Mouse (Mus musculus) limb, embryonic 12.5 days (tissue): ENCODE data around the gene Dhx38. TPM values are rescaled to one million over a fixed set of nuclear protein-coding genes. Genes with fewer than 3 reads are reported as not detected.

Experiments
- ATAC-seq: fragments of 200-750 bp; cut with Nextera tagmentation; 2 replicates; pipeline ENCODE4 v1.8.0; 2017; ENCODE audit warnings: low read depth, moderate TSS enrichment; ENCODE audit not compliant: insufficient number of reproducible peaks, insufficient read depth, low FRiP score, low TSS enrichment
- H3K27ac ChIP-seq: fragments of 300-500 bp; sonication (generic); 2 replicates; pipeline ENCODE4 v1.5.1; 2016; ENCODE audit warnings: mild to moderate bottlenecking, moderate library complexity
- H3K27me3 ChIP-seq: fragments of 300-500 bp; sonication (generic); 2 replicates; pipeline ENCODE4 v1.6.1; 2016; ENCODE audit warnings: mild to moderate bottlenecking, moderate library complexity
- H3K36me3 ChIP-seq: fragments of 300-500 bp; sonication (generic); 2 replicates; pipeline ENCODE4 v1.6.1; 2016; ENCODE audit warnings: mild to moderate bottlenecking, moderate library complexity
- H3K4me1 ChIP-seq: fragments of 300-500 bp; sonication (generic); replicated peaks from 2 replicates; pipeline ENCODE4 v1.6.1; 2016
- H3K4me2 ChIP-seq: fragments of 300-500 bp; sonication (generic); 2 replicates; pipeline ENCODE4 v1.6.1; 2016; ENCODE audit warnings: mild to moderate bottlenecking, moderate library complexity
- H3K4me3 ChIP-seq: fragments of 300-500 bp; sonication (generic); replicated peaks from 2 replicates; pipeline ENCODE4 v1.5.1; 2016; ENCODE audit warnings: mild to moderate bottlenecking
- H3K9ac ChIP-seq: fragments of 300-500 bp; sonication (generic); replicated peaks from 2 replicates; pipeline ENCODE4 v1.6.1; 2016; ENCODE audit warnings: mild to moderate bottlenecking, moderate library complexity
- H3K9me3 ChIP-seq: fragments of 300-500 bp; sonication (generic); 2 replicates; pipeline ENCODE4 v1.6.1; 2016; ENCODE audit warnings: mild to moderate bottlenecking, moderate library complexity
- WGBS: fragments of 180-500 bp; shearing (Covaris S2); methylation state at CpG from one replicate; pipeline ENCODE4 v1.1.7; 2016; 5-methylcytosine and 5-hydroxymethylcytosine counted together
- polyA plus RNA-seq: library from polyadenylated mRNA; unstranded; fragments of >200 nt; fragmentation: Nextera tagmentation; extraction: Ambion mirVana; gene quantifications from 2 replicates; pipeline ENCODE4 v1.2.1, GENCODE M21; 2016

Gene Dhx38
- 35.9 and 37.3 TPM in 2 replicates for polyA plus RNA-seq

DNA sequence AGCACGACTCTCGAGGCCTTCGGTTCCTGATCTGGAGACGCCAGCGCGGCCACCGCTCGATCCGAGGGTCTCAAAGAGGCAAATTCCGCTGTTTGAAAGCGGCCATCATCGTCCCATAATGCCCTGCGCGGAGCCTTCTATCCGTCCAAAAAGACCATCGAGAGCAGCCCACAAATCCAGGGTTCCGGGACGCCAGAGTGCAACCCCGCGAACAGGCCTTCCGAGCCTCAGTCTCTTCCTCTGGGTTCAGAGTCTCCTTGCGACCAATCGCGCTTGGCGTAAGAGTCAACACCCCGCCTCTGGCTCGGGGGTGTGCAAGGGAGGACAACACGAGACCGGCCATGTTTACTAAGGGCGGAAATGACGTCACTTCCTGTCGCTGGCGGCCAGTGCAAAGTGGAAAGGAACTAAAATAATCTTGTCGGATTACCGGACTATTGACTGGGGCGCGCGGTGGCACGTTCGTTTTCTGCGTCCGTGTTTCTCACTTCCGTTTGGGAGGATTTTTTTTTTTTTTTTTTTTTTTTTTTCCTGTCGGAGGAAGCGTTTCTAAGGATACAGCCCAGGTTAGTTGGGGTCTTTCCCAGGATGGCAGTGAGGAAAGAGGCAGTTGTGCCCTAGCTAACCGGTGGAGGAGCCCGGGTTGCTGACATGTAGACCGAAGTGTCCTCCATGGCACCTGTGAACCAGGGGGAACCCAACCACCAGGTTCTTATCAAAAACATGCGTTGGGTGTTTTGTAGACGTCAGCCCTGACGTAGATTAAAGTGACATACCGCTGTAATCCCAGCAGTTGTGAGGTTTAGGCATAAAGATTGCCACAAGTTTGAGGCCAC lies at the start of gene Dhx38, which contains the start of gene Txnl4b:
Gene Dhx38, minus strand, starts transcription at position 364 of the 836 bp plus-strand sequence.
Gene Txnl4b, plus strand, starts transcription at position 395 of the 836 bp plus-strand sequence.
- H3K27ac ChIP-seq = peak within 1 kb of the TSS; percentile 92
- peaks cover 16% of the 10 kb centered on the region for H3K4me1 ChIP-seq
- peak within 1 kb of the TSS; percentile 80 for H3K4me2 ChIP-seq
- peak; percentile 99 for ATAC-seq
- H3K27me3 ChIP-seq = no peaks in the 10 kb centered on the region
- peak within 1 kb of the TSS; percentile 93 for H3K9ac ChIP-seq
- H3K4me3 ChIP-seq = peak within 1 kb of the TSS; percentile 89
- H3K9me3 ChIP-seq = no peaks in the 10 kb centered on the region
- peaks cover 39% of the 10 kb centered on the region for H3K36me3 ChIP-seq
- WGBS = under 1% methylated on average over 52 of the region's 52 CpGs

DNA sequence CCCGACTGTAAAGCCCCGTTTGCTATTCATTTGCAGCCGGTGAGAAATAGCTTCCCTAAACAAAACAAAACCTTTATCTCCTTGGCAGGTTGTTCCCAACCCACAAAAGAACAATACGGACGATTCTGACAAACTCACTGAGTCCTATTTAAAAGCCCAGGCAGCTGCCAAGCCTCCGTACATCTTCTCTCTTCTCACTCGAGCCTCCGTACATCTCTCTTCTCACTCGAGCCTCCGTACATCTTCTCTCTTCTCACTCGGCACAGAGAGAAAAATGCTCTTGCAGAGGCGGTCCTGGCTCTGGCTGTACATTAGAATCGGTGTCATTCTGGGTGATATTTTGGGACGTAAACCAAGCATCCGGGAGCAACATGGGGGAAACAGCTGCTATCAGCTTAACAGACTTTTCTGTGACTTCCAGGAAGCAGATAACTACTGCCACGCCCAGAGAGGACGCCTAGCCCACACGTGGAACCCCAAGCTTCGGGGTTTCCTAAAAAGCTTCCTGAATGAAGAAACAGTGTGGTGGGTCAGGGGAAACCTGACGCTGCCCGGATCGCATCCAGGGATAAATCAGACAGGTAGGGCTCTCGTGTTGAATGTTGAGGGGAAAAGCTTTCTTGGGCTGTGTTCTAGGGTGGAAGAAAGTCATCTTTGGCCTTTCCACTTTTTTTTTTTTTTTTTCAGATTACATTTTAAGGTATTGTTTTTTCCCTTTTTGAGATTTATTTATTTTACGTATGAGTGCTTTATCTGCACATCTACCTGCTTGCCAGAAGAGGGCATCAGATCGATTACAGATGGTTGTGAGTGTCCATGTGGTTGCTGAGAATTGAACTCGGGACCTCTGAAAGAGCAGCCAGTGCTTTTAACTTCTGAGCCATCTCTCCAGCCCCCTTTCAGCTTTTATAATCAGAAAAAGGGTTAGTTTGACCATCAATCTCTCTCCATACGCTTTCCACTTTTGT lies 48.9 kb upstream of the Dhx38 start, which contains the start of gene Pkd1l3:
Gene Pkd1l3, plus strand, starts transcription at position 275 of the 968 bp plus-strand sequence.
- ATAC-seq = no peak
- Histone ChIP-seq H3K36me3 (no peaks in the 10 kb centered on the region), H3K4me3 (no peak within 1 kb of the TSS), H3K9ac (no peak within 1 kb of the TSS), H3K4me2 (no peak within 1 kb of the TSS), H3K9me3 (peaks cover 2% of the 10 kb centered on the region; the same call in 1 of the 2 replicates), H3K4me1 (no peaks in the 10 kb centered on the region), H3K27me3 (peaks cover 4% of the 10 kb centered on the region; the same call in 1 of the 2 replicates), H3K27ac (no peak within 1 kb of the TSS)
- WGBS = 64% methylated on average over 27 of the region's 27 CpGs

- Histone ChIP-seq H3K36me3 (peaks cover 16% of the 10 kb centered on the region), H3K4me3 (peak overlapping the region; percentile 61), H3K9me3 (no peaks in the 10 kb centered on the region), H3K27me3 (peaks cover 4% of the 10 kb centered on the region; the same call in 1 of the 2 replicates), H3K9ac (peak overlapping the region; percentile 70; the same call in 1 of the 2 replicates), H3K27ac (peak overlapping the region; percentile 96), H3K4me2 (peak overlapping the region; percentile 78), H3K4me1 (peaks cover 10% of the 10 kb centered on the region)
- 15% methylated on average over 5 of the region's 5 CpGs for WGBS
- no peak for ATAC-seq
Measured at GRCm38 (mm10) chr8:109609153-109609502, 43.5 kb upstream of the Dhx38 start.

DNA sequence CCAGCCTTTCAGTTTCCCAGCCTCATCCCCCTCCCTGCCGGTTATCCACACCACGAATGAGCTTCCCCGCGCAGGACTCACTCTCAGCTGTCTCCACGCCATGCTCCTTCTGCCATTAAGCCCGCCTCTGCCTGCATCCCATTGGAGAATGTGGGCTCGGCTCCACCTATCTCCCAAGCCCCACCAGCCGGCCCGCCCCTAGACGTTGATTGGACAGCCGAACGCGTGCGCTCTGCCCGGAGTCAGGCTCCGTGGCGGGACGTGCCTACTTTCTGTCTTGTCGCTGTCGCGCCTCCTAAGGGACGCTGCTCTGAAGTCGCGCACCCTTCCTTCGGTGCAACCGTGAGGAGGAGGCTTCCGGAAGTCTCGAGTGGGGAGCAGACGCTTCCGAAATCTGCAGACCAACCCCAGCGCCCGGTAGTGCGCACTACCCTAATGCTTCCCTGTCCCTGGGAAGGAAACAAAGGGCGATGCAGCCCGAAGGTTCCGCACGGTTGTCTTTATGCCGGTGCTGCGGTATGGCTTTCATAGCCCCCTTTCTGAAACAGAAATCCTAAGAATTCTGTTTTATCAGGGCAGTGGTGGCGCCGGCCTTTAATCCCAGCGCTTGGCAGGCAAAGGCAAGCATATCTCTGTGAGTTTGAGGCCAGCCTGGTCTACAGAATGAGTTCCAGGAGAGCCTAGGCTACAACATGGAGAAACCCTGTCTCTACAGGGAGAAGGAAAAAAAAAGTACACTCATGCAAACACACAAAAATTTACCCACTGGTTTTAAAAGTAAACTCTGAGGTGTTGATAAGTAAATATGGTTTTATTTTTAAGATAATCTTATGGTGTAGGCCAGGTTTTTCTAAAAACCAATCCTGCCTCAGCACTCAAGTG lies 42.9 kb upstream of the Dhx38 start, which contains the start of gene Dhodh:
Gene Dhodh, minus strand, starts transcription at position 403 of the 882 bp plus-strand sequence.
- H3K4me3 ChIP-seq = peak within 1 kb of the TSS; percentile 61
- peak within 1 kb of the TSS; percentile 78 for H3K4me2 ChIP-seq
- peak; percentile 98 for ATAC-seq
- peak within 1 kb of the TSS; percentile 70 for H3K9ac ChIP-seq
- peaks cover 4% of the 10 kb centered on the region; the same call in 1 of the 2 replicates for H3K27me3 ChIP-seq
- H3K9me3 ChIP-seq = no peaks in the 10 kb centered on the region
- peaks cover 10% of the 10 kb centered on the region for H3K4me1 ChIP-seq
- peak within 1 kb of the TSS; percentile 96 for H3K27ac ChIP-seq
- WGBS = under 1% methylated on average over 42 of the region's 42 CpGs
- H3K36me3 ChIP-seq = peaks cover 22% of the 10 kb centered on the region

DNA sequence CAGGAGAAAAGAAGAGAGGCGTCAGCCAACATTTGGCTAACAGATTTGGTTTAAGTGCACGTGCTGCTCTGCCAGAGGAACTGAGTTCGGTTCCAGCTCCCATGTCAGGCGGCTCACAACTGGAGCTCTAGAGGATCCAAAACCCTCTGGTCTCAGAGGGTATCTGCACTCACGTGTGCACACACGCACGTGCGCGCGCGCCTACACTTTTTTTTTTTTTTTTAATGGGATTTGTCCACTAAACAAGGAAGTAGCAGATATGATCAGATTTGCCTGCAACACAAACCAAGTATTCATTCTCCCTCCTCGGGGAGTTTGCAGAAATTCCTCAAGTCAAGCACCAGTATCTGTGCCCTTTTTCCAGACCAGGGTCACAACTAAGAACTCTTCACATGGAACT lies 42.0 kb upstream of the Dhx38 start:
- H3K4me3 ChIP-seq = peak overlapping the region; percentile 61
- H3K27ac ChIP-seq = no peak overlapping the region
- peaks cover 31% of the 10 kb centered on the region for H3K36me3 ChIP-seq
- H3K9me3 ChIP-seq = no peaks in the 10 kb centered on the region
- 0 out of 2 replicates have a peak, but pooled peaks cover 4% of the 10 kb centered on the region for H3K27me3 ChIP-seq
- ATAC-seq = no peak
- peak overlapping the region; percentile 78 for H3K4me2 ChIP-seq
- peak overlapping the region; percentile 70 for H3K9ac ChIP-seq
- 19% methylated on average over 12 of the region's 12 CpGs for WGBS
- peaks cover 10% of the 10 kb centered on the region for H3K4me1 ChIP-seq

DNA sequence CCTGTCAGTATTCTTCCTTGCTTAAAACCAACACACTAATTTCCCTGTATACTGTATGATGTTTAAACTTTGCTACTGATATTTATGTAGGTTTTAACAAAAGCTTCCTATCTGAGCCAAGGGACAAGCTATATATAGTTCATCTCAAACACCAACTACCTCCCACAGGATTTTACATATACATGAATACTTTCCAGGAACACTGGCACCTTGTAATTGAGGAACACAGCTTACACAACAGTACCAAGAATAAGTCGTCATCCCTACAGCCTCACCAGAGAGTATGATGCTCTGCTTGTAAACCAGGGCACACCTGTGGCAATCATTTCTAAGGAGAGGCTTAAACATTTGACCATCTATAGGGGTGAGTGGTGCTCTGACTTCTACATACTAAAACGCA lies 41.1 kb upstream of the Dhx38 start:
- H3K36me3 ChIP-seq = peaks cover 39% of the 10 kb centered on the region
- peaks cover 10% of the 10 kb centered on the region for H3K4me1 ChIP-seq
- 0 out of 2 replicates have a peak, but pooled peaks cover 4% of the 10 kb centered on the region for H3K27me3 ChIP-seq
- H3K9me3 ChIP-seq = no peaks in the 10 kb centered on the region
- WGBS = 86% methylated on average over 2 of the region's 2 CpGs
- no peak overlapping the region for H3K9ac ChIP-seq
- no peak overlapping the region for H3K27ac ChIP-seq
- H3K4me2 ChIP-seq = 0 out of 2 replicates have a peak overlapping the region, but pooled peaks have one; percentile 78
- ATAC-seq = no peak
- H3K4me3 ChIP-seq = no peak overlapping the region

DNA sequence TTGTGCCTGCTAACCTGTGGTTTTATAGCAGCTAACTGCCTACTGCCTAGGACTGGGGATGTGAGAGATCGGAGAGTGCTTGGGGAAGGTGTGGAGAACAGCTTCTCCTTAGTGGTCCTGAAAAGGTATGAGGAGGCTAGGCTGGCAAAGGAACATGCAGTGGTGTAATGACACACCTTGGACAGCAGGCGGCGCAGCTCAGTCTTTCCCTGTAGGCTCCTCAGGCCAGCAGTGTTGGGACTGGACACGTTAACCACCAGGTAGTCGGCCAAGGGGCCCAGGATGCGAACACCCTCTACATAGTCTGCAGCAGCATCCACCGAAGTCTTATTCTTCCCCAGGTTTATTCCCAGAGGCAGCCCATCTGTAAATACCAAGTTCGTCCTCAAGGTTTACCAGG lies 30.2 kb upstream of the Dhx38 start:
- Histone ChIP-seq H3K4me2 (no peak overlapping the region), H3K9me3 (no peaks in the 10 kb centered on the region), H3K9ac (no peak overlapping the region), H3K27me3 (no peaks in the 10 kb centered on the region), H3K4me1 (no peaks in the 10 kb centered on the region), H3K4me3 (no peak overlapping the region), H3K27ac (no peak overlapping the region), H3K36me3 (peaks cover 72% of the 10 kb centered on the region)
- WGBS = 59% methylated on average over 8 of the region's 8 CpGs
- no peak for ATAC-seq

DNA sequence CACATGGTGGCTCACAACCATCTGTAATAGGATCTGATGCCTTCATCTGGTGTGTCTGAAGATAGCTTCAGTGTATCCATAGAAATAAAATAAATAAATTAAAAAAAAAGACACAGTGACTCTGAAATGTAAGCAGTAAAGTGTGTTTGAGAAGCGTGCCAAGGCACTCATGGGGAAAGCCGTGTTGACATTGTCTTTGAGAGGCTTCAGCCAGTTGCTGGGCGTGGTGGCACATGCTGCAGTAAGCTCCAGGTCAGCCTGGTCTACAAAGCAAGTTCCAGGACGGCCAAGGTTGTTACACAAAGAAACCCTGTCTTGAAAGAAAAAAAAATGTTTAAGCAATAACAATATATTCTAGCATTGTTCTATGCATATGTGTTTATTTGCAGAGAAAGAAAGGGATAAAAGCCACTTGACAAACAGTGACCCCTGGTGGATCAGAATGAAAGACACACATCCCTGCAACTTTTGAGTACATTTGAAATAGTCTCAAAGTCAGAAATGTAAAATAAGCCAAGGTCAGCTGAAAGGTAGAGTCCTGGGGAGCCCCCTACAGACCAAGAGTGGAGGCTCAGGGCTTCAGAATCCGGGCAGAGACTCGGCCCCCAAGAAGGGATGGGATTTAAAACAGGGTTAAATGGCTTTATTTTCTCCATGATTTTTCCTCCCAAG lies 27.6 kb upstream of the Dhx38 start:
- Histone ChIP-seq H3K4me3 (no peak overlapping the region), H3K36me3 (peaks cover 53% of the 10 kb centered on the region), H3K4me1 (no peaks in the 10 kb centered on the region), H3K9ac (no peak overlapping the region), H3K27me3 (no peaks in the 10 kb centered on the region), H3K4me2 (no peak overlapping the region), H3K27ac (no peak overlapping the region), H3K9me3 (no peaks in the 10 kb centered on the region)
- ATAC-seq = no peak
- 78% methylated on average over 6 of the region's 6 CpGs for WGBS

- Histone ChIP-seq H3K27ac (no peak overlapping the region), H3K4me2 (no peak overlapping the region), H3K4me3 (no peak overlapping the region), H3K27me3 (no peaks in the 10 kb centered on the region), H3K4me1 (no peaks in the 10 kb centered on the region), H3K9me3 (no peaks in the 10 kb centered on the region), H3K9ac (no peak overlapping the region), H3K36me3 (peaks cover 51% of the 10 kb centered on the region)
- 95% methylated on average over 5 of the region's 5 CpGs for WGBS
- ATAC-seq = no peak
Measured at GRCm38 (mm10) chr8:109592164-109592563, 26.5 kb upstream of the Dhx38 start.

- no peak for ATAC-seq
- Histone ChIP-seq H3K27ac (no peak overlapping the region), H3K9me3 (no peaks in the 10 kb centered on the region), H3K27me3 (no peaks in the 10 kb centered on the region), H3K4me2 (no peak overlapping the region), H3K4me1 (no peaks in the 10 kb centered on the region), H3K4me3 (no peak overlapping the region), H3K36me3 (peaks cover 46% of the 10 kb centered on the region), H3K9ac (no peak overlapping the region)
- 85% methylated on average over 3 of the region's 3 CpGs for WGBS
Measured at GRCm38 (mm10) chr8:109591367-109591766, 25.7 kb upstream of the Dhx38 start.
